Mouse (Mus musculus) C2C12 (cell line): ENCODE measurements at regions not wholly inside any gene's neighbourhood (a gene's known extent, or its start where the extent isn't known, plus 50 kb on each side); places are given as distances from the start of the nearest gene placed in this dataset.

Experiments used
- CEBPB ChIP-seq: IDR thresholded peaks from one replicate; pipeline ENCODE4 v1.6.1; 2011; ENCODE audit warnings: low read depth, mild to moderate bottlenecking, control low read depth, moderate library complexity
- CTCF ChIP-seq: IDR thresholded peaks from one replicate; pipeline ENCODE4 v1.5.1; 2011; ENCODE audit not compliant: control insufficient read depth, insufficient read depth, insufficient read length
- FOSL1 ChIP-seq: IDR thresholded peaks from one replicate; pipeline ENCODE4 v1.8.0; 2011; ENCODE audit warnings: mild to moderate bottlenecking, low read length; ENCODE audit not compliant: poor library complexity, insufficient read depth, severe bottlenecking
- MAX ChIP-seq: IDR thresholded peaks from one replicate; pipeline ENCODE4 v1.6.1; 2011; ENCODE audit warnings: mild to moderate bottlenecking, control low read depth
- MYOD1 ChIP-seq: IDR thresholded peaks from one replicate; pipeline ENCODE4 v1.6.1; 2011; ENCODE audit warnings: low read depth; ENCODE audit not compliant: control insufficient read depth, insufficient read length
- MYOG ChIP-seq: IDR thresholded peaks from one replicate; pipeline ENCODE4 v1.6.1; 2011; ENCODE audit not compliant: control insufficient read depth, insufficient read length; ENCODE audit errors: extremely low read depth
- USF1 ChIP-seq: IDR thresholded peaks from one replicate; pipeline ENCODE4 v1.6.1; 2011; ENCODE audit warnings: low read depth, mild to moderate bottlenecking, control low read depth, moderate library complexity

GRCm38 (mm10) chr1:119194533-119194932 lies 141.1 kb upstream of the Gli2 start:
- TF ChIP-seq CTCF, result no peak
- no peak for TF ChIP-seq MYOG
- no peak for TF ChIP-seq USF1
- TF ChIP-seq CEBPB, result no peak
- TF ChIP-seq MAX, result no peak
- TF ChIP-seq MYOD1, result no peak
- TF ChIP-seq FOSL1, result no peak
